15 mouse cellular contexts compared by ENCODE assay signal in genomic region chr14:22364010-22364748, GRCm38 (mm10).
DNase-seq lines count a peak whose midpoint lies in the region; ATAC-seq lines count a peak whose summit lies in the region.
"Had no signal": no experiment of that assay in that cellular context is flagged by ENCODE, and none has a peak within 500 bp of the region (broad histone marks: within the 10 kb centered on the region; RNA-seq: fewer than 3 reads in every experiment).

No protein-coding gene starts in this region.

- intact Hi-C loops in left cerebral cortex, postnatal 14 days (cut with DNase I) = no loop called here

- H3K9ac ChIP-seq in heart, embryonic 12.5 days = no peak overlapping the region
- no peak overlapping the region for H3K9ac ChIP-seq in intestine, embryonic 16.5 days (ENCODE audit: low read depth, low read length)

- no peaks in the 10 kb centered on the region for H3K27me3 ChIP-seq in heart, embryonic 12.5 days (replicated peaks)
- H3K27me3 ChIP-seq in intestine, embryonic 16.5 days (replicated peaks; ENCODE audit: control insufficient read depth, insufficient read depth, low read length) = no peaks in the 10 kb centered on the region

- no peak overlapping the region for H3K4me2 ChIP-seq in heart, embryonic 12.5 days
- H3K4me2 ChIP-seq in intestine, embryonic 16.5 days (ENCODE audit: low read depth, low read length) = no peak overlapping the region
- H3K4me2 ChIP-seq: liver, embryonic 11.5 days had no signal

- no peaks in the 10 kb centered on the region for H3K36me3 ChIP-seq in heart, embryonic 12.5 days
- no peaks in the 10 kb centered on the region for H3K36me3 ChIP-seq in intestine, embryonic 16.5 days (ENCODE audit: control insufficient read depth, insufficient read depth, low read length)
- H3K36me3 ChIP-seq: midbrain, embryonic 10.5 days had no signal

- no peaks in the 10 kb centered on the region for H3K4me1 ChIP-seq in heart, embryonic 12.5 days (replicated peaks)
- H3K4me1 ChIP-seq in intestine, embryonic 16.5 days (ENCODE audit: control insufficient read depth, insufficient read depth, low read length) = peaks cover 3% of the 10 kb centered on the region; the same call in 1 of the 2 replicates

- H3K4me3 ChIP-seq in heart, embryonic 12.5 days = no peak overlapping the region
- H3K4me3 ChIP-seq in intestine, embryonic 16.5 days (ENCODE audit: low read length) = no peak overlapping the region
- H3K4me3 ChIP-seq: midbrain, embryonic 10.5 days had no signal

- peak; percentile 70 for DNase-seq in heart, adult 11 months
- peak; percentile 33 to 40 for DNase-seq in right cerebral cortex, adult 2 months (ENCODE audit: low spot score in 2 of 2)
- DNase-seq in right cerebral cortex, postnatal 14 days = no peak
- peak; percentile 38 to 64 for DNase-seq in left cerebral cortex, postnatal 14 days (ENCODE audit: low spot score in 2 of 2)
- peak; percentile 80 for DNase-seq in telencephalon, adult 2 months (ENCODE audit: low read depth, low spot score)
- no peak for DNase-seq in heart, adult 8-10 months (ENCODE audit: low spot score)
- DNase-seq: adrenal gland, postnatal 14 days; cerebellum, adult 11-12 months; embryo, embryonic 11 days; kidney, postnatal 14 days; thymus, adult 18-20 months had no signal

- no peak overlapping the region for H3K27ac ChIP-seq in heart, embryonic 12.5 days (ENCODE audit: poor library complexity, severe bottlenecking)
- H3K27ac ChIP-seq in intestine, embryonic 16.5 days (ENCODE audit: low read length) = no peak overlapping the region
- H3K27ac ChIP-seq: midbrain, embryonic 10.5 days had no signal

- no peak for ATAC-seq in heart, embryonic 12.5 days (ENCODE audit: insufficient number of reproducible peaks, low FRiP score)
- ATAC-seq in intestine, embryonic 16.5 days = no peak

- no peaks in the 10 kb centered on the region for H3K9me3 ChIP-seq in heart, embryonic 12.5 days (replicated peaks)
- 0 out of 2 replicates have a peak, but pooled peaks cover 4% of the 10 kb centered on the region for H3K9me3 ChIP-seq in intestine, embryonic 16.5 days (ENCODE audit: control insufficient read depth, low read length)
- H3K9me3 ChIP-seq: midbrain, embryonic 10.5 days had no signal

- 76% methylated on average over 6 of the region's 6 CpGs for WGBS in heart, embryonic 12.5 days
- WGBS in intestine, embryonic 16.5 days = 53% methylated on average over 6 of the region's 6 CpGs

Comparison
In these comparisons a context has a peak if more than half of its experiments do, and no peak if none do; other contexts are left out.
1. DNase-seq: peak in heart, adult 11 months (single experiment), right cerebral cortex, adult 2 months (2 of 2), left cerebral cortex, postnatal 14 days (2 of 2) and telencephalon, adult 2 months (single experiment); none in right cerebral cortex, postnatal 14 days (single experiment) and heart, adult 8-10 months (single experiment).